Mouse (Mus musculus) CD4-positive, CD25-positive, alpha-beta regulatory T cell, adult 2 months (primary cell): ENCODE results near the gene Pkig.
"Not testable (repeated sequence)": the region's sequence is repeated elsewhere in the genome, so short reads cannot be mapped to it uniquely, and the experiment has no call there.

Experiments used
- DNase-seq: peaks from one replicate; pipeline ENCODE4 v3.0.0-alpha.2; 2012; ENCODE audit warnings: low read depth, low spot score

The Pkig gene

DNA sequence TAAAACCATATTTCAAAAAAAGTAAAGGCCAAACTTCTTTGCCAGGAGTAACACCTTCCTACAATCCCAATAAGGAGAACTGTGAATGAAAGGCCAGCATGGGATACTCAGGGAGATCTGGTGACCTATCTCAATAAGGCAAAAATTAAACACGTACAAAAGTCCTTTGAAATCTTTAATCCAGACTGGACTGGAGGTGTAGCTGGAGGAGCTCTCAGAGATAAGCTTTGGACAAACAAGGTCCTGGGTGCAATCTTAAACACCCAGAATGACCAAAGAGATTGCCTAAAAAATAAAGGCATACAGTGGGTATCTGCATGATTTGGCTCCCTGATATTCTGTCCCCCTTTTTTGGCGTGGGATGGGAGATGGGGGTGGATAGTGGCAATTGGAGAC lies 14.6 kb upstream of the Pkig start:
- DNase-seq = no peak

DNA sequence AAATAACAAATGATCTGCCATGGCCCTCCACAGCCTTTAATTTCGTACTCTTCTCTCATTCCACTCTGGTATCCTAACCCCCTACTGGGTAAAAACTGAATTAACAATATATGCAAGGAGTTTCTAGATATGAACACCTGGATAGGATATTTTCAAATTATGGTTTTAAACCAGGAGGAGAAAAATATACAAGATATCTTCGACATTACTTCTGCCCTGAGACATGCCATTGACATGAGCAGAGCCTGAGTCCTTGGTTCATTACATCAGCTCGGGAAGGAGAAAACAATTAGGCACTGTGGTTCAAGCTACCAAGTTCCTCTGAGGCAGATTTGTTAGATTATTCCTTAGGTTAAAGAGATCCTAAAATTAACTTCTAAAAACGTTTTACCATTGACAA lies 14.1 kb upstream of the Pkig start:
- DNase-seq = peak; percentile 56

DNA sequence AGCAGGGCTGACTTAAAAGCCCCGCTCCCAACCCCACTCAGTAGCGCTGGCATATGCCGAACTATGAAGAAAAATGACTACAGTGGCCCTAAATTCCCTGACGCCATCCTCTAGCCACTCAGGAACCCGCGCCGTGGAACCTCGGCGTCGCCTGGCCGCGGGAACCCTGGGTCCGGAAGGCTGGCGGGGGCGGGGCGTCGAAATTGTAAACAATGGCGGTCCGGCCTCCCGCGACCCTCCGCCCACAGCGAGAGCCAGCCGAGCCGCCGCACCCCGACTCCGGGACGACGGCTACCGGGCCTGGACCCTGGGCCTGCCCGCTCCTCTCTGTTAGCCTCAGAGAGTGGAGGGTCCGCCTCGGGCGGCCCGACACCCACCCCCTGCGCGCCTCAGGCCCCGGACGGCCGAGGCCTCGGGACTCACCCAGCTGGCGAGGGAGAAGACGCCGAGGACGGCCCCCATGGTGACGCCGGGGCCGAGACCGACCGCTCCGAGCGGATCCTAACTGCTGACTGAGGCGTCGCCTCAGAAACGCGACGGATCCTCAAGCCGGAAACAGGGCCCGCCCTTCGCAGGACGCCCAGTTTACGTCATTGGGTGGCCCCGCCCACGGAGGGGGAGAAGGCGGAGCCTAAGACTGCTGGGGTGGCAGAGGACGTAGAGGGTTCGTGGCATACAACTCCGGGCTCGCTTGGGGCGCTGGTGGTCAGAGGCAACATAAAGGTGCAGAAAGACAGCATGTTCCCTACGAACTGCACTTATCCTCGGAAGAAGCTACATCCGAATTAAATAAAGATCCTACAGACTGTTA lies 13.4 kb upstream of the Pkig start, which contains the start of gene Serinc3:
Gene Serinc3 (minus strand): TSS at position 557 of the 811 bp plus-strand sequence.
- peak; percentile 99 for DNase-seq

DNA sequence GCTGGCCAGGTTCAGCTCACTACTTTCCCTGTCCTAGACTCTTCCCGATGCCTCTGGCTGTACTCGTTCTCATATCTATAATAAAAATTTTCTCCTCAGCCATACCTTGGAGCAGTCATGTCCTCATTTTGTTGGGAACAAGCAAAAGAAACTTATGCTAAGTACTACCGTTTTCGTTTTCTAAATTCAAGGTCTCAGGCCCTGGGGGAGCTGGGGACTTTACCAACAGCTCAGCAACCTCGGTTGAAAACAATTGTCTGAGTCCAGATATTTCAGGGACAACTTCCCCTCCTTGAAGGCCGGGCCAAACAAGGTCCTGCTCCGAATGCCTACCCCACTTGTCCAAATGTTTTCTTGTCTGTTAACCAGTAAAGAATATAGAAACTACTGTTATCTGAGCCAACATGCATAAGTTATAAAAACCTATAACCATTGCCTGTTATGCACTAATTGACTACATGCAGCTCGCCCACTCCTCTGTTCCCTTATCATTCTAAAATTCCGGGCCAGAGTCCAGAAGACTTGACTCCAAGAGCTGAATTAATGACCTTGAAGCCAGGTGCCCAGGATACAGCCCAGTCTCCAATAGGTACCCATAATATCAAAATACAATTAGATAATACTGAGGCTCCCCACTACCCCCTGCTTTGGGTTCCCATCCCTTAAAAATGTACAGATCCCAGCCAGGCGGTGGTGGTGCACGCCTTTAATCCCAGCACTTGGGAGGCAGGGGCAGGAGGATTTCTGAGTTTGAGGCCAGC lies 12.3 kb upstream of the Pkig start:
- DNase-seq = no peak

DNA sequence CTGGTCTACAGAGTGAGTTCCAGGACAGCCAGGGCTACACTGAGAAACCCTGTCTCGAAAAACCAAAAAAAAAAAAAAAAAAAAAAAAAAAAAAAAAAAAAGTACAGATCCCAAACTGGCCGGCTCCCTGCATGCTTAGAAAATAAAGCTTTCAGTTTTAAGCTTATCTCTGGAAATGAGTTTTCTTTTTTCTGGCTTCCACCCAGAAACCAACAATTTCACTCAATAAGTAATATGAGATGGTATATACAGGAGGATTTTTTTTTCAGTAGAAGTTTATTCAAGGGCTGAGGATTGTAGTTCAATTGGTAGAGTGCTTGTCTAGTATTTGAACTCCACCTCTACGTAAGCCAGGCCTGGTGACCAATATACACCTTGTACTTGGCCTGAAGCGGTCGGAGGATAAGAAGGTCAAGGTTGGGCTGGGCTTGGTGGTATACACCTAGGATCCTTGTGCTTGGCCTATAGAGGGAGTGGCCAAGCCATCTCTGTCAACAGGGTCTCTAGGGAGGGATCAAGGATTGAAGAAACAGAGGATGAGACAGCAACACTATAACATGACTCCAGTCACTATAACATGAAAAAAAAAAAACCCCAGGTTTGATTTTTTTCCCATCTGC lies 11.6 kb upstream of the Pkig start:
- no peak for DNase-seq

DNA sequence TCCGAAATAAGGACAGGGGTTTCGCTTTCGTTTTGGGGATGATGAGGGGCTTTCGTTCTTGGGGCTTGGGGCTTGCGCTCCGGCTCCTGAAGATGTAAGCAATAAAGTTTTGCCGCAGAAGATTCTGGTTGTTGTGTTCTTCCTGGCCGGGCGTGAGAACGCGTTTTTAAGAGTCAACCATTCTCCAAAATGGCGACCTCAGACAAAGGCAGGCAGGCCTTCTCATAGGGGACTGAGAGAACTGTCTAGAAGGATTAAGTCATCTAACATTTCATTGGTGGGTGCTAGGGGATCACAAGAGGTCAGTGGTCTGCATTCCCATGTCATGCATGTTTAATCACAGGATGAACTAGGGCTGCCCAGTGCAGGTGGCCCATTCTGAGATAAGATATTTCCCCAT lies 2.5 kb upstream of the Pkig start:
- DNase-seq = not testable (repeated sequence)

DNA sequence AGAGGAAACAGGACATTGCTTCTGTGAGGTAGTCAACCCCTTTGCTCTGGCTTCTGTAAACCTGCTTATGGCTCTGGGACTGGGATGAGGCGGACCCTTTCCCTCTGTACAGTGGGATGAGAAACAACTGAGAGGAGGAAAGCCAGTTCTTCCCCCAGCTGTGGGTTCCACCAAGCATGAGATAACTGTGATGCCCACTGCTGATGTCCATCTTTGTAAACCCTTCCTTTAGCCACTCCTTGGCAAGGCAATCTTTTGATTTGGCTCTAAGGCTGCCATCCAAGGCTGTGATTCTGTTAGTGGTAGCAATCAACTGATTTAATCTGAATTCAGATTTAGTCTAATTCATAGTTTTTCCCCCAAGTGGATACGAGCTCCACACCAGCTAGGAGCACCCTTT lies 700 bp upstream of the Pkig start:
- DNase-seq = no peak

DNA sequence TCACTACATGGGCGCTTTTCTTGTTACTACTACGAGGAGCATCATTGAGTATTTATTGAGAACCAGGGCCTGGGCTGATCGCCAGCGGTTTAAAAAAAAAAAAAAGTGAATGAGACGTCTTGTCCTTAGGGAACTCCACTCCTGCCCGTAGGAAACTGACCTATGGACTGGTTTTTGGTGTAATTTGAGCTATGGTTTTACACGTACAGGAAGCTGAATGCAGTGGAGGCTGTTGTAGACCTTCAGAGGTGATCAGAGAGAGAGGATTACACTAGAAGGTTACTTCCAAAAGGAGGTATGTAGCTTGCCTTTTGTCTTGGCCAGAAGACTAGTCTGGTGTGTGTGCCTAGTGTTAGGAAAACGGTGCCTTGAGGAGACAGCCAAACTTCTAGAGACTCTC lies 755 bp downstream of the Pkig start:
- DNase-seq = no peak

DNA sequence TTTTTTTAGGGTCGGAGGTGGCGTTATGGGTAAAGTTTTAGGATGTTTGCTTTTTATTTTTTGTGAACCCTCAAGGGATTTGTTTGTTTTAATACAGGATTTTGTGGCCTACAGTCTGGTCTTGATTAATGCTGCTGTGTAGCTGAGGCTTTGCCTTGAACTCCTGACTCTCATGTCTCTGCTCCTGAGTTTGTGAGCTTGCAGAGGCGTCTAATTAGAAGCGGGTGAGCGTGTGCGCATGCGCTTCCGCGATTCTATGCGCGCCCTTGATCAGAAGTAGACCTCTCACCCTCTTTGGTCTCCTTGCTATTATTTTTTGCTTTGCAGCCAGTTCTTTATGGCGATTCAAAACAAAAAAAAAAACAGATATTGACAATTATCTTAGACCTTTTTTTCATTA lies 1.2 kb downstream of the Pkig start:
- no peak for DNase-seq

DNA sequence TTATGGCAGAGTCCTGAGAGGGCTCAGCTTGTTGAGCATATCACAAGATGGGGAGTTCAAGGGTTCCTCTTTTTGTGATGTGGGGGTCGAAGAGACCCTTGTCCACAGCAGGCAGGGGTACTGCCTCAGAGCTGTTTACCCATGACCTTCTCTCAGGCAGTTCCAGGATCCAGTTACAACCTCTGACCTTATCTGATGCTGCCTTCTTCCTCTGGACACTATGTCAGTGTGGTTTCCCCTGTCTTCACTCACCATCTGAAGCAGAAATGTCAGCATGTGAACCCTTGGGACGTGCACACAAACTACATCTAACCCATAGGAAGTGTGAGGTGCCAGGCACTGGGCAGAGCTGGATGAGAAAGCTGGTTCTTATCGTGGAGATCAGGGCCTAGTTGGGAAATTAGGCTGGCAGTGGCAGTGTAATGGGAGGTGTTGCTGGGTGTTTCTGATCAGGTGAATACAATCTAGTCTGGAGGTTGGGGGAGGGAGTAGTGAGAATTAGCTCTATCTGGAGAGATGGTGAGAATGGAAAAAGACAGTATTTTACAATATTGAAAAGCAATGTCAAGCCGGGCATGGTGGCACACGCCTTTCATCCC lies 2.0 kb downstream of the Pkig start:
- no peak for DNase-seq

DNA sequence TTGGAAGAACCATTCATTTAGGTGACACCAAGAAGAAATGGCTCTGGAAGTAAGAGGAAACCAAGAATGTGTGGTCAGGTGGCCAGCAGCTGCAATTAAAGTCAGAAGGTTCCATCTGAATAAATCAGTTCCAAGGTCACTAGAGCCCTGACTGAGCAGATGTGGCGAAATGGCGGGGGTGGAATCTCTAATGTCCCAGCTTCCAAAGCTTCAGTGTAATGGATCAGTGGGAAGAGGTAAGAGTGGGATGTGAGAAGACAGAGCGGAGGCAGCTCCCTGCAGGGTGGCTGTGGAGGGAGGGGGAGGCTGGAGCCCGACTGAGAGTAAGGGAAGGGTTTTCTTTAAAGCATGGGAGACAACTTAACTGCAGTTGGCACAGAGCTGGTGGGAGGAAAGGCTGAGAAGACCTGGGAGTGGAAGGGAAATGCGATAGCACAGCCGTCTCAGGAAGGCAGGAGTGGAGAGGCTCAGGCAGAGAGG lies 3.2 kb downstream of the Pkig start:
- no peak for DNase-seq

DNA sequence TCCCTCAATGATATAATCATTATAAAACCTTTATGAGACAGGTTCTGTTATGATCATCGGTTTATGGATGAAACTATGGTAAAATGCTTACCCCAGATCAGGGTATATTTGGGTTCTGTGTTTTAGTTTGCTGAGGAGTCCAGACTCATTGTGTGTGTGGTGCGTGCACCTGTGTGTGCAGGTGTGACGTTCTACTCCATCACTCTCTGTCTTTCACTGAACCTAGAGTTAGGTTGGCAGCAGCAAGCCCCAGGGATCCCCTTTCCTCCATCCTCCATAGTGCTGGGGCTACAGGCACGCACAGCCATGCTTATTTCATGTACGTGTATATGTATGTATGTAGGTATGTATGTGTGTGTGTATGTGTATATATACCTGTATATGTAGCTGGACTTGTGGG lies 3.9 kb downstream of the Pkig start:
- no peak for DNase-seq

DNA sequence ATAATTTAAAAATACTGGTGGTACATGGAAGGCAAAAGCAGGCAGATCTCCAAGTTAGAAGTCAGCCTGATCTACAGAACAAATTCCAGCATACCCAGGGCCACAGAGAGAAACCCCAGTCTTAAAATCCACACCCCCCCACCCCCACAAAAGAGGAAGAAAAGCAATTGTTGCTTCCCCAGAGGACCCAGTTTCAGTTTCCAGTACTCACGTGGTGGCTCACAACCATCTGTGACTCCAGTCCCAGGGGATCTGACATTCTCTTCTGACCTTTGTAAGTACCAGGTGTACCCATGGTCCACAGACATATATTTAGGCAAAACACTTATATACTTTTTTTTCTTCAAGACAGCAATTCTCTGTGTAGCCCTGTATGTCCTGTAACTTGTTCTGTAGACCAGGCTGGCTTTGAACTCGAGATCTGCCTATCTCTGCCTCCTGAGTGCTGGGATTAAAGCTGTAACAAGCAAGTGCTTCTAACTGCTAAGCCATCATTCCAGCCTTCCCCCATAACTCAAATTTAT lies 4.6 kb downstream of the Pkig start:
- no peak for DNase-seq

DNA sequence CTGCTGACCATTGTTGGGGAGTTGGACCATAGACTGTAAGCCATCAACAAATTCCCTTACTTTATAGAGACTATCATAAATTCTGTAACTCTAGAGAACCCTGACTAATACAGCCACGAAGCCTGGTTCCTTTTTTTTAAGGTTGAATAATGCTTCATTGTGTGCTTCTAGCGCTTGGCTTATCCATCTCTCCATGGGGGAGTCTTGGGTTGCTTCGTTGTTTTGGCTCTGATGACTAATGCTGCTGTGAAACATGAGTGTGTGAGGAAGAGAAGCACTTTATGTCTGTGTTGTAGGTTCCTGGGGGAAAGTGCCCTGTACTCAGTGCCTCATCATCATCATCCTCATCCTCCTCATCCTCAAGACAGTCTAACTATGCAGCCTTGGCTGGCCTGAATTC lies 5.7 kb downstream of the Pkig start:
- no peak for DNase-seq

DNA sequence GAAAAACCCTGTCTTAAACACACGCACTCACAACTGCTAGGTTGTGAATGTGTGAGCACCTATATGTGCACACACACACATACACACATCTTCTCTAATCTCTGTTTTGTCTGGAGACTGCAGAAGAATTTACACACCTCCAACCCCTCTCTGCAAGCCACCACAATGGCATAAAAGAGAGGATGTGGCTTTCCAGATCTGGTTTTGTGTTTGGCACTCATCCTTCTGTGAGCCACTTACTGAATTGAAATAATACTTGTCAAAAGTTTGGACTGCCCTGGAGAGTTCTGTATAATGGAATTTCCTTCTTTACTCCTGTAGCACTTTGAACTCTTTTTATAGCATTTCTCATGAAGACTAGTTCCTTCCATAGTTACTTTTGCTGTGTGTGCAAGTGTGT lies 8.9 kb downstream of the Pkig start:
- DNase-seq = no peak

DNA sequence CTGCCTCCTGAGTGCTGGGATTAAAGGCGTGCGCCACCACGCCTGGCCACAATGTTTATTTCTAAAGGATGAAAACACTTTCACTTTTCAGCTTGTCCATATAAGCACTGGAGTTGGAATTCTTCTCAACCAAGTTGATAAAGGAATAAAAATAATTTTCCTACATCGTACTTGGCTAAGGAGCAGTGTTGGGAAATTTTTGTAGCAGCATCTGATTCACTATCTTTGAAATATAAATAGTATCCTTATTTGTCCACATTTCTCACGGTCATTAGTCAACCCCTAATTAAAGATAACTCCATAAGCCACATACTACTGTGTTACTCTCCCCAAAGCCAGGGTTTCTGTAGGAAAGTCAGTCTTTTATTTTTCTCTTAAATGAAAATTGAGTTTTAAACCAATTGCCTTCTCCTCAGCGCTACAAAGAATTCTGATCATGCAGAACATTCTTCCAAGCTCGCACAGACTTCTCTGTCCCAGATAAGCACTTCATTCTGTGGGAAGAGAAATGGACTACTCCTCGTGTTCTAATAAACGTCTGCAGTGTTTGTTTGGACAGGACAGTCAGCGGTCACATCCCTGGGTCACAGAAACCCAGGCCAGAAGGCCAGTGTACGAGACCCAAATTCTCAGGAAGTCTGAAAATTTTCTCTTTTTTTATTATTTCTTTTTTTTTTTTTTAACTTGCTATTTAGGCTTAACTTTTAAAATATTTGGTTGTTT lies 12.8 kb downstream of the Pkig start:
- no peak for DNase-seq

DNA sequence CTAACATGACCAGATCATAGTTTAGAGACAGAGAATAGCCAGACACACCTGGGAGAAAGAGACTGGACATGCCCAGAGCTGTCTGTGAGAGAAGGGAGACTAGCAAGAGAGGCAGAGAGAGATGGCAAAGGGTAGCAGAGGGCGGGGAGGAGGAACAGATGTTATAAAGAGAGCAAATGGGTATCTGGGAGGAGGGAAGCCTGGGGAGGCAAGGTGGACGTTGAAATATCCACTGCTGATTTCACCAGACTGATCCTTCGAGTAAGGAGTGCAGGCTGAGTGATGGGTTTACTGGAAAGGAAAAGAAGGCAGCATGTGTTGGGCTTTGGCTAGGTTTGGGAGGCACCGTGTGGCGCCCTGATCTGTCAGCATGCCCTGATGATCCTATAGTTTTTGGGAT lies 16.2 kb downstream of the Pkig start:
- no peak for DNase-seq

DNA sequence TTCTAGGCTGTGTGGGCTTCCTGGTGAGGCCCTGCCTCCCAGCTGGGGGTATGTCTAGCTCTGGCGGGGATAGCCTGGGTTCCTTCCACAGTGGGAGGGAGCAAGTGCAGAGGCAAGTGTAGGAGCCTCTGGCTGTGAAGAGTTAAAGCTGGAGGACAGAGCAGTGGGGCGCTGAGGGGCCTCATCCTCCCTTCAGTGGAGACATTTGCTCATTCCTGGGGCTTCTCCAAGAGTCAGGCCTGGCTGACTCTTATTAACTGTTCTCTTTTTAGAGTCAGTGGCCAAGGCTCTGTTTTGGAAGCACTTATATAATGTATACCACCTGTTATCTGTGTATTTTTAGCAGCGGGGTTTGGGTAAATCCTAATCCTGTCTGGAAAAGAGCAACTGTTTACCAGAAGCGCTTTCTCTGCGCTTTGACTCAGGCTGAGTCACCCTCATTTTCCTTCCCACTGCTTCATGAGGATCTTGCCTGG lies 17.0 kb downstream of the Pkig start:
- DNase-seq = no peak

DNA sequence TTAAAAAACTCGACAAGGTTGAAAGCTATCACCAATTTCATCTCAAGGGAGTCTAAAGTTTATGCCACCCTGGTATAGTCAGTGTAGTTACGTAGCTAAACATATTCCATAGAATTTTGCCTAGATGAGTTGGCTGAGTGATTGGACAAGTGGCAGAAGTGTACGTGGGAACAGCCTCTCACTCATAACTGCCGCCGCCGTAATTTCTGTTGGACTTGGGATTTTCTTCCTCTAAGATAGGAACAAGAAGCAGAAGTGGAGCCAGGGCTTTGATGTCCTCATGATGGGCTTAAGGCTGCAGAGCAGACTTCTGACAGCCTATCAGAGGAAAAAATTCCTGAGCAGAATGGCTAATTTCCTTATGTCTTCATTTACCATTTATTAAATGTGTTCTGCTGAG lies 17.5 kb downstream of the Pkig start:
- no peak for DNase-seq

DNA sequence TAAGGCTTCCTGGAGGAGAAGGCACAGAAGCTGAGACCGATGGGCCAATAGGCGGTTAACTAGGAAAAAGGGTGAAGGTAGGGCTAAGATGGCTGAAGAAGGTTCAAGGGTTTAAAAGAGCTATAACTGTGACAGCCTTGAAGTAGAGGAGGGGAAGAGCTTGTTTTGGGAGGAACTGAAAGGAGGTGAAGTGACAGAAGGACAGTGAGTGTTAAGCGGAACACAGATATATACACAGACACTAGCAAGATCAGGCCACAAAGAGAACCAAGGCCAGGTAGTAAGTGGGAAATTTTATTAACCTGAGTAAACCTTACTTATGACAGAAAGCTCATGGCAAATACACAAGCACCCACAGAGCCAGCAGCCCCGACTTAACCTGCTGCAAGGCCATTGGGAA lies 18.1 kb downstream of the Pkig start:
- no peak for DNase-seq

DNA sequence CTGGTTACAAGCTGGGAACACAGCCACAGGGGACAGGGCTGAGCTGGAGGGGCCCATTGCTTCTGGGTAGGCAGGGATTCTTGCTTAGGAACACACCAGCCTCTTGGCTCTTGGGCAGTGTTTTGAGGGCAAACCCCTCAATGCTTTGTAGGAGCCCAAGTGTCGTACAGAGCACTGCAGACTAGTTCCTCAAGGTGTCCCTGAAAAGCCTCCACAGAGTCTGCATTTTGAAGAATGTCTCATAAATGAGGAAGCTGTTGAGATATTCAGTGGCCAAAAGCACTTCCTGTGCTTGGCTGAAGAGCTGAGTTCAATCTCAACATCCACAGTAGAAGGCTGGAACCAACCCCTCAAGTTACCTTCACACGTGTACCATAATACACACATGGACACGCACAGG lies 18.6 kb downstream of the Pkig start:
- DNase-seq = no peak
